Mouse (Mus musculus) embryonic fibroblast, embryonic 13.5 days (primary cell): ENCODE measurements around the gene Usp24.

Experiments used
- CTCF ChIP-seq: IDR thresholded peaks from 2 replicates; pipeline ENCODE4 v1.5.1; 2011; ENCODE audit warnings: mild to moderate bottlenecking, control low read depth, low read length, moderate library complexity, borderline replicate concordance; ENCODE audit not compliant: insufficient read depth
- POLR2A ChIP-seq: IDR thresholded peaks from 2 replicates; pipeline ENCODE4 v1.6.1; 2011; ENCODE audit warnings: low read depth, mild to moderate bottlenecking, control low read depth, low read length, moderate library complexity

DNA sequence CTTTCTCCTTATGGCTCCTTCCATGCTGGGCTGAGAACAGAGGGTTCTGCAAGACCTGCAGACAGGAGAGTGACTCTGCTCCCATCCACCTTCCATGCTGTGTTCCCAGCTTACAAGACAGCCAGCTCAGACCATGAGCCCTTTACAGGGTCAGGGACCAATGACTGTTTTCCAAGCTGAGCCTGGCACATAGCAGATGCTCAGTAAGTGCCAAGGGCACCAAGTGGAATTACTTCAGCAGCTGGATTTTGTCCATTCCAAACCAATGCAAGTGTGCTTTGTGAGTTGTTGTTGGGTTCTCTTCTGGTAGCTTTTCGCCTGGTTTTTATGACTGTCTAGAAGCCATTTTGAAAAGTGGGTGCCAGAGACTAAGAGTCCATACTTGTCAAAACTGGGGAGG, 167.8 kb downstream of the Usp24 start:
- no peak for TF ChIP-seq CTCF
- TF ChIP-seq POLR2A: no peak
